Comparison of ENCODE assay signal across 19 mouse cellular contexts in genomic region chr5:64821964-64822363, GRCm38 (mm10).
"Had no signal": no experiment of that assay in that cellular context is flagged by ENCODE, and none has a peak within 500 bp of the region (broad histone marks: within the 10 kb centered on the region; RNA-seq: fewer than 3 reads in every experiment).

No protein-coding gene starts in this region.

- H3K4me3 ChIP-seq: liver, embryonic 15.5 days; lung, embryonic 15.5 days; megakaryocyte, embryonic 14.5 days; midbrain, embryonic 13.5 days; midbrain, embryonic 15.5 days; neural tube, embryonic 12.5 days had no signal

- ATAC-seq: liver, postnatal 0 days; midbrain, embryonic 13.5 days; midbrain, embryonic 15.5 days had no signal

- H3K9ac ChIP-seq: liver, embryonic 15.5 days; liver, postnatal 0 days; lung, embryonic 15.5 days; midbrain, embryonic 13.5 days; midbrain, embryonic 15.5 days; neural tube, embryonic 12.5 days had no signal

- H3K27ac ChIP-seq: liver, embryonic 15.5 days; lung, embryonic 15.5 days; macrophage; midbrain, embryonic 13.5 days; midbrain, embryonic 15.5 days; neural tube, embryonic 12.5 days had no signal

- DNase-seq: liver, postnatal 0 days; lung, adult 2 months; lung, postnatal 10 days; retina, postnatal 1 day; right cerebral cortex, adult 18-20 months; right cerebral cortex, postnatal 25 days; right cerebral cortex, postnatal 4 days; spleen, adult 18-20 months; thymus, adult 18-20 months; thymus, postnatal 14 days; thymus, postnatal 36 days had no signal

- H3K4me2 ChIP-seq: liver, embryonic 15.5 days; lung, embryonic 15.5 days; midbrain, embryonic 11.5 days; midbrain, embryonic 13.5 days; midbrain, embryonic 15.5 days; neural tube, embryonic 12.5 days had no signal

- H3K27me3 ChIP-seq: liver, embryonic 15.5 days; lung, embryonic 15.5 days; megakaryocyte, embryonic 14.5 days; midbrain, embryonic 13.5 days; midbrain, embryonic 15.5 days; neural tube, embryonic 12.5 days had no signal

- H3K4me1 ChIP-seq: midbrain, embryonic 13.5 days; midbrain, embryonic 15.5 days; neural tube, embryonic 12.5 days had no signal

- H3K9me3 ChIP-seq: liver, embryonic 15.5 days; lung, embryonic 15.5 days; megakaryocyte, embryonic 14.5 days; midbrain, embryonic 13.5 days; midbrain, embryonic 15.5 days; neural tube, embryonic 12.5 days had no signal
